Mouse (Mus musculus): Measurements from ENCODE around the gene Tspan32. TPM values are rescaled to one million over a fixed set of nuclear protein-coding genes. Genes with fewer than 3 reads are reported as not detected.

The Tspan32 gene
- 18.2 and 19.5 TPM in 2 replicates for polyA plus RNA-seq (2014; fragmentation: Nextera tagmentation; extraction: Ambion mirVana)

DNA sequence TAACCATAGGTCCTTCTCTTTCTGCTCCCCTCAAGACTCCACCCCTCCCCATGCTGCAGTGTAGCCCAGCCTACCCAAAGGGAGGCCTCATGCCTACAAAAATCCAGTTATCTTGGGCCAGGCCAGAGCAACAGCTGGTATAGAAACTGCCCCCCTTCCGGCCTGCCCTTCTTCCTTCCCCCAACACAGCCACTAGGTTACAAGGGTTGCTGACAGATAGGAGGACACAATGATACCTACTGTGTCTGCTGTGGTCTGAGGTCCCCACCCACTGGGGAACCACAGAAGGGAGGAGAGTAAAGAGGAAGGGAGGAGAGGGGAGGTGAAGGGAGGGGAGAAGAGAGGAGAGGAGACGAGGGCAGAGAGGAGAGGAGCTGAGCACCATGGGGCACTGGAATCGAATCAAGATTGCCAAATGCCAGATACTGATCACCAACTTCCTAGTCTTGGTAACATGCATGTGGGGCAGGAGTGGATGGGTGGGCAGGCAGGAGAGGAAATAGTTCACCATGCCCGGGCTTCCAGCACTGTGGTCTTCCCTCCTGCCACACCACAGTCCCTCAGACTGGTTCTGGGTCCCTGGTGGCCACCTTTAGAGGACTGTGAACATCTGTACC, at the start of gene Tspan32:
Gene Tspan32 (plus strand): TSS at position 320 of the 617 bp plus-strand sequence.
- Histone ChIP-seq H3K9ac (ENCODE audit: low read depth, low read length) (peak within 1 kb of the TSS; percentile 65), H3K4me3 (ENCODE audit: low read depth, low read length) (peak within 1 kb of the TSS; percentile 30), H3K27ac (ENCODE audit: low read depth, low read length) (peak within 1 kb of the TSS; percentile 95), H3K9me3 (replicated peaks; ENCODE audit: control insufficient read depth, low read length) (no peaks in the 10 kb centered on the region), H3K4me1 (ENCODE audit: control insufficient read depth, insufficient read depth, low read length) (peaks cover 31% of the 10 kb centered on the region), H3K4me2 (peak within 1 kb of the TSS; percentile 54), H3K36me3 (ENCODE audit: control insufficient read depth, insufficient read depth, low read length) (no peaks in the 10 kb centered on the region), H3K27me3 (ENCODE audit: control insufficient read depth, insufficient read depth, low read length) (no peaks in the 10 kb centered on the region)
- 70% methylated on average over 4 of the region's 4 CpGs for WGBS (ENCODE audit: insufficient replicate concordance)
- ATAC-seq (replicated peaks; ENCODE audit: insufficient number of reproducible peaks, low FRiP score, low TSS enrichment) = peak; percentile 64

GRCm38 (mm10) chr7:142956018-142956417, 48.8 kb upstream of the Tspan32 start:
- Histone ChIP-seq H3K4me1 (ENCODE audit: control insufficient read depth, insufficient read depth, low read length) (no peaks in the 10 kb centered on the region), H3K9ac (ENCODE audit: low read depth, low read length) (no peak overlapping the region), H3K27ac (ENCODE audit: low read depth, low read length) (no peak overlapping the region), H3K4me2 (no peak overlapping the region), H3K4me3 (ENCODE audit: low read depth, low read length) (no peak overlapping the region), H3K36me3 (ENCODE audit: control insufficient read depth, insufficient read depth, low read length) (no peaks in the 10 kb centered on the region), H3K9me3 (replicated peaks; ENCODE audit: control insufficient read depth, low read length) (no peaks in the 10 kb centered on the region), H3K27me3 (ENCODE audit: control insufficient read depth, insufficient read depth, low read length) (peaks cover 3% of the 10 kb centered on the region; the same call in 1 of the 2 replicates)
- ATAC-seq (replicated peaks; ENCODE audit: insufficient number of reproducible peaks, low FRiP score, low TSS enrichment) = no peak
- WGBS (ENCODE audit: insufficient replicate concordance) = 72% methylated on average over 2 of the region's 2 CpGs

DNA sequence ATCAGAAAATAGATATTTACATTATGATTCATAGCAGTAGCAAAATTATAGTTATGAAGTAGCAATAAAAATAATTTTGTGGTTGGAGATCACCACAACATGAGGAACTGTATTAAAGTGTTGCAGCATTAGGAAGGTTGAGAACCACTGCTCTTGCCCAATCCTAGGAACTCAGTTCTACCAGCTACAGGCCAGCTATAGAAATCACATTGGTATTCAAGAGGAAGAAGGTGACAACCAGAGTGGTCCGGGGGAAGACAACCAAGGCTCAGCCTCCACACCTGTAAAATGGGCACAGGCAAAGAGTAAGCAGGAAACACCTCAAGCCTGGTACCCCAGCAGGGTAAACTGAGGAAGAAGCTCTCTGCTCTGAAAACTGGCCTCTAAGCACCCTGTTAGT, 46.0 kb upstream of the Tspan32 start:
- H3K27me3 ChIP-seq (ENCODE audit: control insufficient read depth, insufficient read depth, low read length) = peaks cover 14% of the 10 kb centered on the region
- no peaks in the 10 kb centered on the region for H3K36me3 ChIP-seq (ENCODE audit: control insufficient read depth, insufficient read depth, low read length)
- no peaks in the 10 kb centered on the region for H3K4me1 ChIP-seq (ENCODE audit: control insufficient read depth, insufficient read depth, low read length)
- H3K4me3 ChIP-seq (ENCODE audit: low read depth, low read length) = no peak overlapping the region
- H3K9me3 ChIP-seq (replicated peaks; ENCODE audit: control insufficient read depth, low read length) = no peaks in the 10 kb centered on the region
- no peak for ATAC-seq (replicated peaks; ENCODE audit: insufficient number of reproducible peaks, low FRiP score, low TSS enrichment)
- H3K9ac ChIP-seq (ENCODE audit: low read depth, low read length) = no peak overlapping the region
- no peak overlapping the region for H3K4me2 ChIP-seq
- 96% methylated on average over 1 of the region's 1 CpGs for WGBS (ENCODE audit: insufficient replicate concordance)
- no peak overlapping the region for H3K27ac ChIP-seq (ENCODE audit: low read depth, low read length)

- Histone ChIP-seq H3K27ac (ENCODE audit: low read depth, low read length) (no peak overlapping the region), H3K4me2 (no peak overlapping the region), H3K9ac (ENCODE audit: low read depth, low read length) (no peak overlapping the region), H3K27me3 (ENCODE audit: control insufficient read depth, insufficient read depth, low read length) (peaks cover 22% of the 10 kb centered on the region), H3K36me3 (ENCODE audit: control insufficient read depth, insufficient read depth, low read length) (no peaks in the 10 kb centered on the region), H3K4me1 (ENCODE audit: control insufficient read depth, insufficient read depth, low read length) (no peaks in the 10 kb centered on the region), H3K9me3 (replicated peaks; ENCODE audit: control insufficient read depth, low read length) (no peaks in the 10 kb centered on the region), H3K4me3 (ENCODE audit: low read depth, low read length) (no peak overlapping the region)
- WGBS (ENCODE audit: insufficient replicate concordance) = 67% methylated on average over 4 of the region's 4 CpGs
- no peak for ATAC-seq (replicated peaks; ENCODE audit: insufficient number of reproducible peaks, low FRiP score, low TSS enrichment)
Measured at GRCm38 (mm10) chr7:142959752-142960151, 45.1 kb upstream of the Tspan32 start.

DNA sequence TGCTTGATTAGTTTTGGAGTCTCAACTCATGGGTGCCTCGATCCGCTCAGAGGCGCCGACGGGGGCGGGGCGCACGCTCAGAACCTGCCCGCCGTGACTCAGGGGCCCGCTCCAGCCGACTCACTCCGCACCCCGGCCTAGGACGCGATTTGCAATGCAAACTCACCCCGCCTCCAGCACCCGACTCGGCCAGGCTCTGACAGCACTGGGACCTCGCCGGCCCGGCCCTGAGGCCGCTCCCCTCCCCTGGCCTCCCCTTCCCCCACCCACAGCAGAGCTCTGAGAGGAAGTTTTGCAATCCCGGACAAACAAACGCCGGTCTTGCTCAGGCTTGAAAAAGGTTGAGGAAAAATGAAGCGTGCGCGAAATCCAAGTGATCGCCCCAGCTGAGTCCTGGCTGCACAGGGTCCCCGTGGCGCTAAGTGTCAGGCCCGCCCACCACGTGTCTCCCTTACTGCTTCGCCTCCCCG, 37.4 kb upstream of the Tspan32 start:
- Histone ChIP-seq H3K27me3 (ENCODE audit: control insufficient read depth, insufficient read depth, low read length) (peaks cover 84% of the 10 kb centered on the region), H3K9ac (ENCODE audit: low read depth, low read length) (no peak overlapping the region), H3K9me3 (replicated peaks; ENCODE audit: control insufficient read depth, low read length) (no peaks in the 10 kb centered on the region), H3K4me1 (ENCODE audit: control insufficient read depth, insufficient read depth, low read length) (peaks cover 11% of the 10 kb centered on the region), H3K4me3 (ENCODE audit: low read depth, low read length) (peak overlapping the region; percentile 50), H3K4me2 (peak overlapping the region; percentile 93), H3K27ac (ENCODE audit: low read depth, low read length) (no peak overlapping the region), H3K36me3 (ENCODE audit: control insufficient read depth, insufficient read depth, low read length) (no peaks in the 10 kb centered on the region)
- under 1% methylated on average over 34 of the region's 36 CpGs for WGBS (ENCODE audit: insufficient replicate concordance)
- ATAC-seq (replicated peaks; ENCODE audit: insufficient number of reproducible peaks, low FRiP score, low TSS enrichment) = 0 out of 2 replicates have a peak, but pooled peaks have one; percentile 39

- Histone ChIP-seq H3K9me3 (replicated peaks; ENCODE audit: control insufficient read depth, low read length) (no peaks in the 10 kb centered on the region), H3K4me1 (ENCODE audit: control insufficient read depth, insufficient read depth, low read length) (peaks cover 11% of the 10 kb centered on the region), H3K27ac (ENCODE audit: low read depth, low read length) (no peak overlapping the region), H3K36me3 (ENCODE audit: control insufficient read depth, insufficient read depth, low read length) (no peaks in the 10 kb centered on the region), H3K27me3 (ENCODE audit: control insufficient read depth, insufficient read depth, low read length) (peaks cover 84% of the 10 kb centered on the region), H3K4me2 (peak overlapping the region; percentile 93), H3K9ac (ENCODE audit: low read depth, low read length) (peak overlapping the region; percentile 53), H3K4me3 (ENCODE audit: low read depth, low read length) (peak overlapping the region; percentile 50)
- 1% methylated on average over 90 of the region's 90 CpGs for WGBS (ENCODE audit: insufficient replicate concordance)
- peak; percentile 39; the same call in 1 of the 2 replicates for ATAC-seq (replicated peaks; ENCODE audit: insufficient number of reproducible peaks, low FRiP score, low TSS enrichment)
Measured at GRCm38 (mm10) chr7:142967884-142968808, 36.7 kb upstream of the Tspan32 start.

DNA sequence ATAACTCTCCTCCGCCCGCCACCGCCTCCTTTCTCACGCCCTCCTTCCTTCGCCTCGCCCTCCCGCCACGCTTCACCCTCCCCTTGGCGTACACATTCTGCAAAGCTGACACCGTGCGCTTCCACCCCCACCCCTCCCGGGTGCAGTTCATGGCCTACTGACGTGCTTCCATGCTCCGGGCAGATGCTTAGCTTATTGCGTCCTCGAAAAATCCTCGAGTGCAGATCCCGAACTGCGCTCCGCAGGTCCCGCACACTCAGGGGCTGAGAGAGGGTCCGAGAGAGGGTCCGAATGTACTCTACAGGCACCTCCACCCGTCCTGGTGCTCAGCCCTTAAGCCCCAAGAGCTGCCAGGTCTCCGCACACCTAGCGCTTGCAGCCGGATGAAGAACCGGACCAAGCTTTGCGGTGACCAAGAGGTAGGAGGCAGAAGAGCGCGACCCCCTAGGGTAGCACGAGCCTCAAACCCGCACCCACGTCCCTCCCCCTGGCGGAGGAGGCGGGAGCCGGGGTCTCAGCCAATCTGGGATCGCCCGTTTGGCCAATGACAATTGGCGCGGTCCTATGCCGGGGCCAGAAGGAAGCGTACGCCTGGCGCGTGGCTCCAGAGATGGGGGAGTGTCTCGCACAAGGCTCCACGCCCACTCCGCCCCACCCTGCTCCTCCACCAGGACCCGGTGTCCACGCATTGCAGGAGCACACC, 35.9 kb upstream of the Tspan32 start, which contains the start of gene Ascl2:
Gene Ascl2 (minus strand): TSS at position 456 of the 703 bp plus-strand sequence.
- H3K9ac ChIP-seq (ENCODE audit: low read depth, low read length) = peak within 1 kb of the TSS; percentile 53
- no peak within 1 kb of the TSS for H3K27ac ChIP-seq (ENCODE audit: low read depth, low read length)
- peak within 1 kb of the TSS; percentile 50 for H3K4me3 ChIP-seq (ENCODE audit: low read depth, low read length)
- H3K4me1 ChIP-seq (ENCODE audit: control insufficient read depth, insufficient read depth, low read length) = peaks cover 11% of the 10 kb centered on the region
- peaks cover 80% of the 10 kb centered on the region for H3K27me3 ChIP-seq (ENCODE audit: control insufficient read depth, insufficient read depth, low read length)
- WGBS (ENCODE audit: insufficient replicate concordance) = 1% methylated on average over 51 of the region's 51 CpGs
- H3K36me3 ChIP-seq (ENCODE audit: control insufficient read depth, insufficient read depth, low read length) = no peaks in the 10 kb centered on the region
- ATAC-seq (replicated peaks; ENCODE audit: insufficient number of reproducible peaks, low FRiP score, low TSS enrichment) = peak; percentile 55
- H3K4me2 ChIP-seq = peak within 1 kb of the TSS; percentile 93
- H3K9me3 ChIP-seq (replicated peaks; ENCODE audit: control insufficient read depth, low read length) = no peaks in the 10 kb centered on the region

- Histone ChIP-seq H3K4me1 (ENCODE audit: control insufficient read depth, insufficient read depth, low read length) (no peaks in the 10 kb centered on the region), H3K36me3 (ENCODE audit: control insufficient read depth, insufficient read depth, low read length) (no peaks in the 10 kb centered on the region), H3K4me2 (no peak overlapping the region), H3K27me3 (ENCODE audit: control insufficient read depth, insufficient read depth, low read length) (no peaks in the 10 kb centered on the region), H3K27ac (ENCODE audit: low read depth, low read length) (no peak overlapping the region), H3K4me3 (ENCODE audit: low read depth, low read length) (no peak overlapping the region), H3K9ac (ENCODE audit: low read depth, low read length) (no peak overlapping the region), H3K9me3 (replicated peaks; ENCODE audit: control insufficient read depth, low read length) (no peaks in the 10 kb centered on the region)
- ATAC-seq (replicated peaks; ENCODE audit: insufficient number of reproducible peaks, low FRiP score, low TSS enrichment) = no peak
- 68% methylated on average over 4 of the region's 4 CpGs for WGBS (ENCODE audit: insufficient replicate concordance)
Measured at GRCm38 (mm10) chr7:142981908-142982307, 22.9 kb upstream of the Tspan32 start.

Data from heart, embryonic 11.5 days (tissue).